Mouse (Mus musculus) embryonic facial prominence, embryonic 15.5 days (tissue): ENCODE data around the gene Npl. TPM values are rescaled to one million over a fixed set of nuclear protein-coding genes. Genes with fewer than 3 reads are reported as not detected.
"Not testable (repeated sequence)": the region's sequence is repeated elsewhere in the genome, so short reads cannot be mapped to it uniquely, and the experiment has no call there.

ENCODE experiments used
- ATAC-seq: fragments of 200-750 bp; cut with Nextera tagmentation; 2 replicates; pipeline ENCODE4 v1.8.0; 2017; ENCODE audit warnings: low read depth, moderate TSS enrichment; ENCODE audit not compliant: insufficient number of reproducible peaks, low FRiP score, low TSS enrichment
- H3K27ac ChIP-seq: fragments of 300-500 bp; sonication (generic); replicated peaks from 2 replicates; pipeline ENCODE4 v1.5.1; 2015; ENCODE audit warnings: mild to moderate bottlenecking, inconsistent platforms
- H3K27me3 ChIP-seq: fragments of 300-500 bp; sonication (generic); 2 replicates; pipeline ENCODE4 v1.6.1; 2015; ENCODE audit warnings: inconsistent platforms
- H3K36me3 ChIP-seq: fragments of 300-500 bp; sonication (generic); 2 replicates; pipeline ENCODE4 v1.6.1; 2015; ENCODE audit warnings: mild to moderate bottlenecking, inconsistent platforms
- H3K4me1 ChIP-seq: fragments of 300-500 bp; sonication (generic); 2 replicates; pipeline ENCODE4 v1.6.1; 2015; ENCODE audit warnings: inconsistent platforms
- H3K4me2 ChIP-seq: fragments of 300-500 bp; sonication (generic); replicated peaks from 2 replicates; pipeline ENCODE4 v1.6.1; 2015; ENCODE audit warnings: mild to moderate bottlenecking, inconsistent platforms
- H3K4me3 ChIP-seq: fragments of 300-500 bp; sonication (generic); replicated peaks from 2 replicates; pipeline ENCODE4 v1.5.1; 2015; ENCODE audit warnings: mild to moderate bottlenecking, inconsistent platforms
- H3K9ac ChIP-seq: fragments of 300-500 bp; sonication (generic); 2 replicates; pipeline ENCODE4 v1.6.1; 2015; ENCODE audit warnings: inconsistent platforms
- H3K9me3 ChIP-seq: fragments of 300-500 bp; sonication (generic); replicated peaks from 2 replicates; pipeline ENCODE4 v1.6.1; 2016; ENCODE audit warnings: inconsistent platforms
- WGBS: fragments of 180-500 bp; shearing (Covaris S2); methylation state at CpG from one replicate; pipeline ENCODE4 v1.1.7; 2015; 5-methylcytosine and 5-hydroxymethylcytosine counted together
- polyA plus RNA-seq: library from polyadenylated mRNA; unstranded; fragments of >200 nt; fragmentation: Nextera tagmentation; extraction: Ambion mirVana; gene quantifications from 2 replicates; pipeline ENCODE4 v1.2.1, GENCODE M21; 2015

The Npl gene
- polyA plus RNA-seq, 1 experiment from 2014 or later, result 21.4 TPM

DNA sequence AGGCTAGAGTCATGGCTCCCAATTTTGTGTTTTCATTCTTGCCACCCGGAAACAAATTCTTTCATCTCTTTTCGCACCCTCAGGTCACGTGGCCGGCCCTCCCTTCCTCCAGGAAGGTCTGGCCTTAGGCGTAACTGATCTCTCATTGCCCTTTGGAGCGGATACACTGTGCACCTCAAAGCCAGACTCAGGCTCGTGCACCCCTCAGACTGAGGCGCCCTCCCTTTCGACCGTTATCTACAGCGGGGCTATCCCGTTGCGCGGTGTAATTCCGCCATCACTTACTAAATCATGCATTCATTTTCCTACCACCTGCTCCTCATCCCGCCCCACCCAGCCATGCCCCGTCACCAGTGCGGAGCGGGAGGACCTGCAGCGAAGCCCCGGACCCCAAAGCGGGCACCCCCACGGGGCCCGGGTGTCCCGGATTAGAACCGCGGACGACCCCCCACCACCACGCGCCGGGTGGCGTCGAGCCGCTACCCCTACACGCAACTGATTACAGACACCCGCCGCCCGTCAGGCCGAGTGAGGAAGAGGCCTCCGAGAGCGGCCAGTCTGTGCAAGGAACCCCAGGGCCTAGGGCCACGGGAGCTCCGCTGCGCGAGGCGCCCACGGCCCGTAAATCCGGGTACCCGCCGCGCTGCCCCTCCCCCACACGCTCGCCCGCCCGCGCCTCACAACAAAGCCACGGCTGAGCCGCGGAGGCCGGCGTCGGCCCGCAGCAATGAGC lies 62.9 kb downstream of the Npl start:
- Histone ChIP-seq H3K36me3 (peaks cover 8% of the 10 kb centered on the region; the same call in 1 of the 2 replicates), H3K4me2 (peak overlapping the region; percentile 64), H3K27ac (peak overlapping the region; percentile 91), H3K4me1 (peaks cover 20% of the 10 kb centered on the region), H3K9me3 (no peaks in the 10 kb centered on the region), H3K4me3 (peak overlapping the region; percentile 100), H3K27me3 (no peaks in the 10 kb centered on the region), H3K9ac (peak overlapping the region; percentile 90)
- under 1% methylated on average over 63 of the region's 64 CpGs for WGBS
- peak; percentile 74 for ATAC-seq

DNA sequence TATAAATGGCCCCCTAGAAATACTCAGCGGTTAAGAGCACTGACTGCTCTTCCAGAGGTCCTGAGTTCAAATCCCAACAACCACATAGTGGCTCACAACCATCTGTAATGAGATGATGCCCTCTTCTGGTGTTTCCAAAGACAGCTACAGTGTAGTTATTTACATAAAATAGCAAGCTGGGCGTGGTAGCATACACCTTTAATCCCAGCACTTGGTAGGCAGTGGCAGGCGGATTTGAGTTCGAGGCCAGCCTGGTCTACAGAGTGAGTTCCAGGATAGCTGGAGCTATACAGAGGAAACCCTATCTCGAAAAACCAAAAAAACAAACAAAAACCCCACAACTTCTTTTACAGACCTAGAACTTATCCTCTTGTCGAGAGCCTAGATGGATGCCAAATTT lies 63.7 kb downstream of the Npl start:
- WGBS, result 7% methylated on average over 6 of the region's 6 CpGs
- peak overlapping the region; percentile 64 for H3K4me2 ChIP-seq
- peaks cover 14% of the 10 kb centered on the region for H3K36me3 ChIP-seq
- H3K4me1 ChIP-seq, result peaks cover 20% of the 10 kb centered on the region
- H3K27ac ChIP-seq, H3K27me3 ChIP-seq, H3K9me3 ChIP-seq, ATAC-seq: not testable (repeated sequence)
- peak overlapping the region; percentile 100 for H3K4me3 ChIP-seq
- peak overlapping the region; percentile 13; the same call in 1 of the 2 replicates for H3K9ac ChIP-seq

DNA sequence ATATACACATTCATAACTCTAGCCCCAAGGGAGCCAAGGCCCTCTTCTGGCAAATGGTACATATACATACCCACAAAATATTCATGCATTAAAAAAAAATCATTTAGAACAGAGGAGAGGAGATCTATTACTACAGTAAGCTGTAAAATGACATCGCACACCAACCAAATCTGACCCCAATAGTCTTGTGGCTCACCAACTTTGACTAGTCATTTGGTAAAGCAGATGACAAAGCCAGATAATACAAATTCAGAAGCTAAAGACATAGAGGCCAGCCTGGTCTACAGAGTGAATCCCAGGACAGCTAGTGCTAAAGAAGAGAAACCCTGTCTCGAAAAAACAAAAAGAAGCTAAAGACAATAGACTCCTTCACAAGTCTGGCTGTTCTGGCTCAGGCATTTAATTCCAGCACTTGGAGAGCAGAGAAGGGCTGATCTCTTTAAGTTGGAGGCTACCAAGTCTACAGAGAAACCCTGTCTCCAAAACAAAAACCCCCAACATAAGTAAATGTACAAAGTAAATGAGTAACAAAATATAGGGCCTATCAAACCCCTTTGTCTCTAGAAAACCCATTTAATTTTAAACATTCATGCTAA lies 64.5 kb downstream of the Npl start:
- peaks cover 22% of the 10 kb centered on the region for H3K36me3 ChIP-seq
- no peak for ATAC-seq
- H3K4me1 ChIP-seq, result peaks cover 20% of the 10 kb centered on the region
- no peak overlapping the region for H3K27ac ChIP-seq
- no peaks in the 10 kb centered on the region for H3K27me3 ChIP-seq
- H3K9me3 ChIP-seq, result no peaks in the 10 kb centered on the region
- no peak overlapping the region for H3K9ac ChIP-seq
- peak overlapping the region; percentile 64 for H3K4me2 ChIP-seq
- 48% methylated on average over 2 of the region's 2 CpGs for WGBS
- peak overlapping the region; percentile 100 for H3K4me3 ChIP-seq

DNA sequence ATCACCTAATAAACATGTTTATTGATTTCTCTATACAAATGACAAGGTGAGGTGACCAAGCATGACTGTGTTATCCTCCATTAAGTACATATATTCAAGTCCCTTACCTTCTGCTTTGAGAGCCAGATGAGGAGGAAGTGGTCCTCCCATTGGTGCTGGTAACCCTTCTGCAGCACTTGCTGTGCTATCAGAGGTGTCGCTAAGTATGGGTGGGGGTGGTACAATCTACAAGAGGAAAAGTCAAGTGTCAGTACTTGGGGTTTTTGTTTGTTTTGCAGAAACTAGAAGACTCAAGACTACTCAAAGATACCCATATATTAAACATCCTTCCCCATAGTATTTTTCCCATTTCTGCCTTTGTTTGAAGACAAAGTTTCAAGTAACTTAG lies 68.8 kb downstream of the Npl start:
- H3K9me3 ChIP-seq, result no peaks in the 10 kb centered on the region
- no peak for ATAC-seq
- 86% methylated on average over 1 of the region's 1 CpGs for WGBS

DNA sequence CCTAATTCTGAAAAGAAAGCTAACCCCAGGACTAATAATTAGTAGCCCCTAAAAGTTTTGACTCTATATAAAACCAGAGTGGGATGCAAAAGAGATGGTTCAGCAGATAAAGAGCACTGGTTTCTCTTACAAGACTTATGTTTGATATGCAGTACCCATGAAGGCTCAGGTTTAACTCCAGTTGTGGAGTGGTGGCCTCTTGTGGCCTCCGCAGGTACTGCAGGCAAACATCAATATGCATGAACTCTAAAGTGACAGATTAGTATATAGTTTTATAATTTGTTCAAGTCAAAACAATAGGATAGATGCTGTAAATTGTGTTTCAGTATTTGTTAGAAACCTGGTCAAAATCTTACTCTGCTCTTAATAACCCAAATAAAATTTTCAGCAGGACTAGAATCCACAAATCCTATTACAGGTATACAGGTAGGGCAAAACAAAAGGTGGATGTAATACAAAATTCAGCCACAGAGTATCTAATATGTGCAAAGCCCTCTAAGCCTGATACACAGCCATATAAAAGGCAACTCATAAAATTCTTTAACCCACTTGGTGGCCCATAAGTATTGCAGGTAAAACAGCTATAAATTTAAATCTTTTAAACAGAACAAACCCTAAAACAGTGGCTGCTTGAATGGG lies 69.3 kb downstream of the Npl start:
- Histone ChIP-seq H3K9ac (no peak overlapping the region), H3K27me3 (no peaks in the 10 kb centered on the region), H3K9me3 (no peaks in the 10 kb centered on the region), H3K4me2 (no peak overlapping the region), H3K36me3 (peaks cover 56% of the 10 kb centered on the region), H3K4me3 (no peak overlapping the region), H3K4me1 (peaks cover 15% of the 10 kb centered on the region), H3K27ac (no peak overlapping the region)
- no peak for ATAC-seq
- 49% methylated on average over 1 of the region's 1 CpGs for WGBS

More for the DNA sequence above, 68.8 kb downstream of the Npl start:
- Histone ChIP-seq H3K27ac (no peak overlapping the region), H3K36me3 (peaks cover 54% of the 10 kb centered on the region), H3K4me2 (no peak overlapping the region), H3K4me3 (no peak overlapping the region), H3K4me1 (peaks cover 16% of the 10 kb centered on the region), H3K27me3 (no peaks in the 10 kb centered on the region), H3K9ac (no peak overlapping the region)

DNA sequence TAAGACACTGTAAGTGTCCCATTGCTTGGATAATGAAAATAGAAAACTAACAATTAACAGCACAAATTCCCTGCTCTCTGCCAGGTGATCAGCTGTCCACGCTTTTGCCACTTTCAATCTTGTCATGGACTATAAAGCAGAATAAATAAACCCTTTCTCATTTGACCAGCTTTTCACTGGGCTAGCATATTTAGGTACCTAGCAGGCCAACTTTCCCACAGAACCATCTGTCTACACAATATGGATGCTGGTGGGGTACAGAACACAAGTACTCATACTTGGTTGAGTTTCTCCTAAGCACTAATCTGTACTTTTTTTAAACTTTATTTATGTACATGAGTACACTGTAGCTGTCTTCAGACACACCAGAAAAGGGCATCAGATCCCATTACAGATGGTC lies 70.5 kb downstream of the Npl start:
- H3K9ac ChIP-seq, result no peak overlapping the region
- peaks cover 2% of the 10 kb centered on the region; the same call in 1 of the 2 replicates for H3K4me1 ChIP-seq
- no peak for ATAC-seq
- 97% methylated on average over 1 of the region's 1 CpGs for WGBS
- H3K9me3 ChIP-seq, result no peaks in the 10 kb centered on the region
- no peak overlapping the region for H3K4me2 ChIP-seq
- peaks cover 64% of the 10 kb centered on the region for H3K36me3 ChIP-seq
- no peak overlapping the region for H3K4me3 ChIP-seq
- H3K27me3 ChIP-seq, result no peaks in the 10 kb centered on the region
- no peak overlapping the region for H3K27ac ChIP-seq

DNA sequence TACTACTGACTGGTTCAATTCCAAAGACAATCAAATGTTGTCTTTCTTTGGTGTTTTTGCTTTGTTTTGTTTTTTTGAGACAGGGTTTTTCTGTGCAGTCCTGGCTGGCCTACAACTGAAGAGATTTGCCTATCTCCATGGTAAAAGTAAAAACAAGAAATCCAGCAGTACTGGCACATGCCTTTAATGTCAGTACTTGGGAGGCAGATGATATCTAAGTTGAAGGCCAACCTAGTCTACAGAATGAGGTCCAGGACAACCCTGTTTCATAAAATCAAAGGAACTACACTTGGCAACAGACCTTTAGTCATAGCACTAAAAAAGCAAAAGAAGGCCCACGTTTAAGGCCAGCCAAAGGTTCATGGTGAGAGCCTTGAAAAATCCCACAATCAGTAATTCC lies 88.0 kb downstream of the Npl start:
- no peaks in the 10 kb centered on the region for H3K27me3 ChIP-seq
- no peak overlapping the region for H3K4me3 ChIP-seq
- no peak overlapping the region for H3K9ac ChIP-seq
- no peak for ATAC-seq
- 78% methylated on average over 1 of the region's 1 CpGs for WGBS
- peaks cover 64% of the 10 kb centered on the region for H3K36me3 ChIP-seq
- no peaks in the 10 kb centered on the region for H3K9me3 ChIP-seq
- no peak overlapping the region for H3K27ac ChIP-seq
- H3K4me2 ChIP-seq, result no peak overlapping the region
- no peaks in the 10 kb centered on the region for H3K4me1 ChIP-seq

DNA sequence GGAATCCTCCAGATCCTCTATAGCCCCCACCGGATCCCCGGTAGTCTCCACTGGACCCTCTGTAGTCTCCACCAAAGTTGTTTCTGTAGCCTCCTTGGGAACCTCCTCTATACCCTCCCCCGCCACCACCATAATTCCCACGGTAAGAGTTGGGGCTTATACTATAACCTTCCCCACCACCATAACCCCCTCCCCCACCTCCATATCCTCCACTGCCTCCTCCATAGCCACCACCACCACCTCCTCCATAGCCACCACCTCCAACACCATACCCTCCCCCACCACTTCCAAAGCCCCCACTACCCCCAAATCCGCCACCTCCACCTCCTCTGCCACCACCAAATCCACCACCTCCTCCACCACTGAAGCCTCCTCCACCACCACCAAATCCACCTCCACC lies 93.7 kb downstream of the Npl start:
- WGBS, result 85% methylated on average over 5 of the region's 5 CpGs
- Histone ChIP-seq H3K4me2 (no peak overlapping the region), H3K27ac (no peak overlapping the region), H3K9ac (no peak overlapping the region), H3K36me3 (peaks cover 72% of the 10 kb centered on the region), H3K4me1 (no peaks in the 10 kb centered on the region), H3K4me3 (no peak overlapping the region), H3K9me3 (no peaks in the 10 kb centered on the region), H3K27me3 (no peaks in the 10 kb centered on the region)
- ATAC-seq, result no peak

DNA sequence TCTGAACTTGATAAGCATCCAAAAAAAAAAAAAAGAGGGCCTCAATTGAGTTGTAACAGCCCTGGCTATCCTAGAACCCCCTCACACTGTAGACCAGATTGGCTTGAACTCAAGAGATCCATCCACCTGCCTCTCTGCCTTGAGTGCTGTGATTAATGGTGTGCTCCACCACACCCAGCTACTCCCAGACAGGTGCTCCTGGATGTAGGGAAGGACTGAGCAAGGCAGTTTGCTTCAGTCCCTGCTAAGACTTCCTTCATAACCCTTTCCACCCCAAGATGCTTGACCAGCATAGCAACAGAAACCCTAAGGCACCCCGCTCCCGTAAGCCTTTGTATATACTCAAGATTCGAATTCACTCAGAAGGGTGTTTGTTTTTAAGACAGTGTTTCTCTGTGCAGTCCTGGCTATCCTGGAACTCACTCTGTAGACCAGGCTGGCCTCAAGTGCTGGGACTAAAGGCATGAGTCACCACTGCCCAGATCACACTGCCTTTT lies 96.7 kb downstream of the Npl start:
- no peaks in the 10 kb centered on the region for H3K9me3 ChIP-seq
- ATAC-seq, result no peak
- no peak overlapping the region for H3K4me3 ChIP-seq

More for the DNA sequence above, 96.7 kb downstream of the Npl start:
- Histone ChIP-seq H3K36me3 (peaks cover 56% of the 10 kb centered on the region), H3K4me1 (no peaks in the 10 kb centered on the region), H3K9ac (no peak overlapping the region), H3K27me3 (no peaks in the 10 kb centered on the region), H3K4me2 (no peak overlapping the region), H3K27ac (no peak overlapping the region)
- 86% methylated on average over 3 of the region's 3 CpGs for whole genome bisulfite sequencing
